Mouse (Mus musculus) lung, postnatal 0 days (tissue): ENCODE data around the gene Gpc5.

Source experiments
- CTCF ChIP-seq: IDR thresholded peaks from 2 replicates; pipeline ENCODE4 v1.5.1; 2016; ENCODE audit warnings: antibody characterized with exemption, mild to moderate bottlenecking
- EP300 ChIP-seq: IDR thresholded peaks from 2 replicates; pipeline ENCODE4 v1.6.1; 2016; ENCODE audit warnings: antibody characterized with exemption, mild to moderate bottlenecking, control low read depth

DNA sequence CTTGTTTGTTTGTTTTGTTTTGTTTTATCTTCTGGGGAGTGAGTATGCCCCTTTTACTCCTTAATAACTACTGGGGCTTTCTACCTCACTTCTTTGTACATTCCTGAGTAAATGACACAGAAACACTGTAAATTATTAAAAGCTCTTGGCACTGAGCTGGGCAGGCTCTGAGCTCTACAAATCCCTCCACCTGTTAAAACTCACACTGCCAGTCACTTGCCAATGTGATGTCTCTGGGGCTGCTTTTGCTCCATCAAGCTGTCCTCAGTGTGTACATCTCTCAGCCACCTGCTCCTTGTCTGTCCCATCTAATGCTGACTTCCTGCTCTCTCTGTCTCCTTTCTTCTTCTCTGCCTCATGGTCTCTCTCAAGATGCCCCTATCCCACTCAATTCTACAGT, 528.5 kb downstream of the Gpc5 start:
- TF ChIP-seq CTCF: no peak
- TF ChIP-seq EP300: no peak
